Comparison of ENCODE assay signal across 13 mouse cellular contexts in genomic region chr19:10926666-10927065, GRCm38 (mm10). TPM values are rescaled to one million over a fixed set of nuclear protein-coding genes. Genes with fewer than 3 reads are reported as not detected.
DNase-seq lines count a peak whose midpoint lies in the region; ATAC-seq and TF ChIP-seq lines count a peak whose summit lies in the region.
"Had no signal": no experiment of that assay in that cellular context is flagged by ENCODE, and none has a peak within 500 bp of the region (broad histone marks: within the 10 kb centered on the region; RNA-seq: fewer than 3 reads in every experiment).

No protein-coding gene starts in this region.

- H3K36me3 ChIP-seq in heart, embryonic 11.5 days (ENCODE audit: control insufficient read depth, insufficient read depth, low read length): no peaks in the 10 kb centered on the region
- H3K36me3 ChIP-seq in kidney, postnatal 0 days (ENCODE audit: insufficient read depth, low read length): no peaks in the 10 kb centered on the region
- no peaks in the 10 kb centered on the region for H3K36me3 ChIP-seq in hindbrain, embryonic 16.5 days (ENCODE audit: control insufficient read depth, insufficient read depth, low read length)
- H3K36me3 ChIP-seq: stomach, embryonic 15.5 days had no signal

- no peak for TF ChIP-seq CTCF in kidney, postnatal 0 days (IDR thresholded peaks at IDR 0.05; ENCODE audit: low read depth)

- 0 out of 2 replicates have a peak overlapping the region, but pooled peaks have one; percentile 29 for H3K27ac ChIP-seq in heart, embryonic 11.5 days (ENCODE audit: low read depth, low read length)
- peak overlapping the region; percentile 70 for H3K27ac ChIP-seq in kidney, postnatal 0 days
- H3K27ac ChIP-seq in hindbrain, embryonic 16.5 days (ENCODE audit: low read depth, low read length): peak overlapping the region; percentile 39; the same call in 1 of the 2 replicates
- H3K27ac ChIP-seq: stomach, embryonic 15.5 days had no signal

- WGBS in heart, embryonic 11.5 days (ENCODE audit: insufficient replicate concordance): 46% methylated on average over 4 of the region's 4 CpGs
- WGBS in kidney, postnatal 0 days: 31% methylated on average over 4 of the region's 4 CpGs
- 32% methylated on average over 4 of the region's 4 CpGs for WGBS in hindbrain, embryonic 16.5 days

- no peaks in the 10 kb centered on the region for H3K4me1 ChIP-seq in heart, embryonic 11.5 days (ENCODE audit: control insufficient read depth, insufficient read depth, low read length)
- 0 out of 2 replicates have a peak, but pooled peaks cover 3% of the 10 kb centered on the region for H3K4me1 ChIP-seq in kidney, postnatal 0 days (replicated peaks; ENCODE audit: insufficient read depth, low read length)
- no peaks in the 10 kb centered on the region for H3K4me1 ChIP-seq in hindbrain, embryonic 16.5 days (ENCODE audit: control insufficient read depth, insufficient read depth, low read depth, low read length)
- H3K4me1 ChIP-seq: stomach, embryonic 15.5 days had no signal

- H3K27me3 ChIP-seq in heart, embryonic 11.5 days (ENCODE audit: control insufficient read depth, insufficient read depth, low read length): no peaks in the 10 kb centered on the region
- H3K27me3 ChIP-seq in kidney, postnatal 0 days (ENCODE audit: insufficient read depth, low read length): no peaks in the 10 kb centered on the region
- H3K27me3 ChIP-seq in hindbrain, embryonic 16.5 days (replicated peaks; ENCODE audit: control insufficient read depth, insufficient read depth, low read length): no peaks in the 10 kb centered on the region
- H3K27me3 ChIP-seq: stomach, embryonic 15.5 days had no signal

- no peaks in the 10 kb centered on the region for H3K9me3 ChIP-seq in heart, embryonic 11.5 days (replicated peaks; ENCODE audit: control insufficient read depth, low read length)
- no peaks in the 10 kb centered on the region for H3K9me3 ChIP-seq in kidney, postnatal 0 days (replicated peaks; ENCODE audit: low read length)
- H3K9me3 ChIP-seq in hindbrain, embryonic 16.5 days (ENCODE audit: control insufficient read depth, low read length): no peaks in the 10 kb centered on the region
- H3K9me3 ChIP-seq: stomach, embryonic 15.5 days had no signal

- no peak overlapping the region for H3K9ac ChIP-seq in heart, embryonic 11.5 days (ENCODE audit: low read depth, low read length)
- no peak overlapping the region for H3K9ac ChIP-seq in kidney, postnatal 0 days (ENCODE audit: low read depth, low read length)
- H3K9ac ChIP-seq in hindbrain, embryonic 16.5 days (ENCODE audit: low read depth, low read length): no peak overlapping the region
- H3K9ac ChIP-seq: stomach, embryonic 15.5 days had no signal

- H3K4me3 ChIP-seq in heart, embryonic 11.5 days (ENCODE audit: low read depth, low read length): no peak overlapping the region
- H3K4me3 ChIP-seq in kidney, postnatal 0 days (replicated peaks; ENCODE audit: low read depth, low read length): no peak overlapping the region
- H3K4me3 ChIP-seq in hindbrain, embryonic 16.5 days (ENCODE audit: low read length): no peak overlapping the region
- H3K4me3 ChIP-seq: stomach, embryonic 15.5 days had no signal

- ATAC-seq in heart, embryonic 11.5 days (replicated peaks; ENCODE audit: insufficient number of reproducible peaks, low FRiP score, low TSS enrichment): no peak
- ATAC-seq in kidney, postnatal 0 days (replicated peaks; ENCODE audit: low FRiP score, low read depth): no peak
- ATAC-seq in hindbrain, embryonic 16.5 days: 0 out of 2 replicates have a peak, but pooled peaks have one; percentile 9

- H3K4me2 ChIP-seq in heart, embryonic 11.5 days: no peak overlapping the region
- no peak overlapping the region for H3K4me2 ChIP-seq in kidney, postnatal 0 days (ENCODE audit: low read length)
- no peak overlapping the region for H3K4me2 ChIP-seq in hindbrain, embryonic 16.5 days (ENCODE audit: low read length)
- H3K4me2 ChIP-seq: stomach, embryonic 15.5 days had no signal

- DNase-seq in heart, adult 18-20 months: no peak
- DNase-seq in kidney, postnatal 0 days (ENCODE audit: low spot score): no peak
- DNase-seq in kidney, adult 18-20 months: no peak
- peak; percentile 70 for DNase-seq in retina, embryonic 14.5 days (ENCODE audit: low spot score)
- no peak for DNase-seq in adrenal gland, adult 18-20 months (ENCODE audit: low spot score in 2 of 2)
- DNase-seq in cerebellum, adult 11-12 months: no peak
- DNase-seq: cerebellum, postnatal 14 days had no signal

RNA-seq across cellular contexts. Expression of gene Zp1, which starts 6.2 kb away (rescaled TPM):
- polyA plus RNA-seq in heart, embryonic 11.5 days (2014; fragmentation: Nextera tagmentation; extraction: Ambion mirVana): not detected in 2 replicates
- not detected for total RNA-seq in heart, adult 18-20 months (2021)
- polyA plus RNA-seq in kidney, postnatal 0 days (2015; fragmentation: Nextera tagmentation; extraction: Ambion mirVana): not detected in 2 replicates
- 0.79 and 0.94 TPM in 2 replicates for polyA plus RNA-seq in hindbrain, embryonic 16.5 days (2015; fragmentation: Nextera tagmentation; extraction: Ambion mirVana)
- total RNA-seq in adrenal gland, adult 18-20 months (2021): not detected
- total RNA-seq: gastrocnemius, adult 8-10 months; left cerebral cortex, postnatal 10 days had no signal
- polyA plus RNA-seq: lung, embryonic 16.5 days; stomach, embryonic 15.5 days had no signal

RNA-seq across cellular contexts. Expression of gene Ptgdr2, which starts 10.3 kb away (rescaled TPM):
- 0.27 TPM in 2 replicates for polyA plus RNA-seq in heart, embryonic 11.5 days (2014; fragmentation: Nextera tagmentation; extraction: Ambion mirVana)
- not detected for total RNA-seq in heart, adult 18-20 months (2021)
- not detected in 2 replicates for polyA plus RNA-seq in kidney, postnatal 0 days (2015; fragmentation: Nextera tagmentation; extraction: Ambion mirVana)
- polyA plus RNA-seq in hindbrain, embryonic 16.5 days (2015; fragmentation: Nextera tagmentation; extraction: Ambion mirVana): 0.19 and 0.20 TPM in 2 replicates
- total RNA-seq in adrenal gland, adult 18-20 months (2021): not detected
- total RNA-seq: gastrocnemius, adult 8-10 months had no signal

RNA-seq across cellular contexts. Expression of gene Ccdc86, which starts 22.4 kb away (rescaled TPM):
- 17.7 and 18.9 TPM in 2 replicates for polyA plus RNA-seq in heart, embryonic 11.5 days (2014; fragmentation: Nextera tagmentation; extraction: Ambion mirVana)
- 1 to 10 TPM; 6.5 TPM for total RNA-seq in heart, adult 18-20 months (2021)
- polyA plus RNA-seq in kidney, postnatal 0 days (2015; fragmentation: Nextera tagmentation; extraction: Ambion mirVana): 22.9 and 23.2 TPM in 2 replicates
- 12.9 and 14.8 TPM in 2 replicates for polyA plus RNA-seq in hindbrain, embryonic 16.5 days (2015; fragmentation: Nextera tagmentation; extraction: Ambion mirVana)
- 10 to 100 TPM; 16.2 to 20.0 TPM for total RNA-seq in adrenal gland, adult 18-20 months (2021)

RNA-seq across cellular contexts. Expression of gene Prpf19, which starts 31.6 kb away (rescaled TPM):
- polyA plus RNA-seq in heart, embryonic 11.5 days (2014; fragmentation: Nextera tagmentation; extraction: Ambion mirVana): 33.0 and 39.4 TPM in 2 replicates
- 100 to 1,000 TPM; 237 to 251 TPM for total RNA-seq in heart, adult 18-20 months (2021)
- polyA plus RNA-seq in kidney, postnatal 0 days (2015; fragmentation: Nextera tagmentation; extraction: Ambion mirVana): 30.6 and 35.2 TPM in 2 replicates
- polyA plus RNA-seq in hindbrain, embryonic 16.5 days (2015; fragmentation: Nextera tagmentation; extraction: Ambion mirVana): 35.0 and 39.1 TPM in 2 replicates
- 100 to 1,000 TPM; 120 to 168 TPM for total RNA-seq in adrenal gland, adult 18-20 months (2021)

RNA-seq across cellular contexts. Expression of gene Tmem109, which starts 44.9 kb away (rescaled TPM):
- 66.7 and 71.0 TPM in 2 replicates for polyA plus RNA-seq in heart, embryonic 11.5 days (2014; fragmentation: Nextera tagmentation; extraction: Ambion mirVana)
- 100 to 1,000 TPM; 104 to 113 TPM for total RNA-seq in heart, adult 18-20 months (2021)
- polyA plus RNA-seq in kidney, postnatal 0 days (2015; fragmentation: Nextera tagmentation; extraction: Ambion mirVana): 87.0 and 89.6 TPM in 2 replicates
- 50.2 and 50.7 TPM in 2 replicates for polyA plus RNA-seq in hindbrain, embryonic 16.5 days (2015; fragmentation: Nextera tagmentation; extraction: Ambion mirVana)
- total RNA-seq in adrenal gland, adult 18-20 months (2021): 100 to 1,000 TPM; 110 to 148 TPM
